Mouse (Mus musculus) large intestine, adult 2 months (tissue): ENCODE data around the gene BC029722. TPM values are rescaled to one million over a fixed set of nuclear protein-coding genes. Genes with fewer than 3 reads are reported as not detected.
"Not testable (repeated sequence)": the region's sequence is repeated elsewhere in the genome, so short reads cannot be mapped to it uniquely, and the experiment has no call there.

Experiments used
- DNase-seq: peaks from one replicate; pipeline ENCODE4 v3.0.0-alpha.2; 2012; ENCODE audit warnings: low read depth, low spot score
- WGBS: fragments of 180-500 bp; shearing (Covaris S2); methylation state at CpG from one replicate; pipeline ENCODE4 v1.1.7; 2018; 5-methylcytosine and 5-hydroxymethylcytosine counted together
- polyA plus RNA-seq: library from polyadenylated mRNA; depleted of rRNA; stranded (reverse); fragments of >200 nt; gene quantifications from 2 replicates; pipeline ENCODE4 v1.2.3, GENCODE M21; 2012; rRNA removed

BC029722 gene
- polyA plus RNA-seq = 19.0 and 22.9 TPM in 2 replicates

GRCm38 (mm10) chr2:155819392-155819448 is at the start of gene BC029722:
Gene BC029722, minus strand, starts transcription at chr2:155819426.
- DNase-seq = no peak

GRCm38 (mm10) chr2:155868320-155868719 is 49.1 kb upstream of the BC029722 start:
- no peak for DNase-seq
- 95% methylated on average over 8 of the region's 8 CpGs for WGBS

- WGBS = 41% methylated on average over 11 of the region's 11 CpGs
- no peak for DNase-seq
Measured at GRCm38 (mm10) chr2:155863301-155863867, 44.2 kb upstream of the BC029722 start.

GRCm38 (mm10) chr2:155862573-155863300 is 43.5 kb upstream of the BC029722 start:
- no peak for DNase-seq
- 49% methylated on average over 13 of the region's 13 CpGs for WGBS

- 96% methylated on average over 6 of the region's 6 CpGs for WGBS
- DNase-seq = no peak
Measured at GRCm38 (mm10) chr2:155861581-155861980, 42.4 kb upstream of the BC029722 start.

- WGBS = 75% methylated on average over 7 of the region's 7 CpGs
- DNase-seq = no peak
Measured at GRCm38 (mm10) chr2:155860102-155860501, 40.9 kb upstream of the BC029722 start.

GRCm38 (mm10) chr2:155852536-155852935 is 33.3 kb upstream of the BC029722 start:
- WGBS = 55% methylated on average over 5 of the region's 5 CpGs
- DNase-seq = no peak

GRCm38 (mm10) chr2:155850120-155850519 is 30.9 kb upstream of the BC029722 start:
- WGBS = 86% methylated on average over 7 of the region's 7 CpGs
- no peak for DNase-seq

- DNase-seq = no peak
- 50% methylated on average over 7 of the region's 7 CpGs for WGBS
Measured at GRCm38 (mm10) chr2:155849464-155849863, 30.2 kb upstream of the BC029722 start.

- WGBS = 15% methylated on average over 6 of the region's 6 CpGs
- DNase-seq = no peak
Measured at GRCm38 (mm10) chr2:155848291-155848690, 29.1 kb upstream of the BC029722 start.

- WGBS = 66% methylated on average over 8 of the region's 8 CpGs
Measured at GRCm38 (mm10) chr2:155846930-155847329, 27.7 kb upstream of the BC029722 start.

GRCm38 (mm10) chr2:155838961-155839360 is 19.7 kb upstream of the BC029722 start:
- WGBS = 77% methylated on average over 4 of the region's 4 CpGs
- no peak for DNase-seq

More at GRCm38 (mm10) chr2:155846930-155847329, 27.7 kb upstream of the BC029722 start:
- DNase-seq = no peak

GRCm38 (mm10) chr2:155837961-155838360 is 18.7 kb upstream of the BC029722 start:
- no peak for DNase-seq
- WGBS = 41% methylated on average over 3 of the region's 3 CpGs

- WGBS = 25% methylated on average over 9 of the region's 9 CpGs
- DNase-seq = peak; percentile 57
Measured at GRCm38 (mm10) chr2:155834732-155835131, 15.5 kb upstream of the BC029722 start, which contains the start of gene Fam83c. Gene Fam83c, minus strand, starts transcription at chr2:155834854.

GRCm38 (mm10) chr2:155832087-155832486 is 12.9 kb upstream of the BC029722 start:
- 60% methylated on average over 1 of the region's 1 CpGs for WGBS
- not testable (repeated sequence) for DNase-seq

GRCm38 (mm10) chr2:155831302-155831701 is 12.1 kb upstream of the BC029722 start:
- 56% methylated on average over 9 of the region's 9 CpGs for WGBS
- no peak for DNase-seq

- 93% methylated on average over 8 of the region's 8 CpGs for WGBS
- DNase-seq = no peak
Measured at GRCm38 (mm10) chr2:155830841-155831240, 11.6 kb upstream of the BC029722 start.

GRCm38 (mm10) chr2:155826630-155827424 is 7.6 kb upstream of the BC029722 start, which contains the start of gene Eif6:
Gene Eif6, minus strand, starts transcription at chr2:155826925.
- 1% methylated on average over 27 of the region's 27 CpGs for WGBS
- peak; percentile 90 for DNase-seq

GRCm38 (mm10) chr2:155825904-155826629 is 6.8 kb upstream of the BC029722 start:
- WGBS = 1% methylated on average over 52 of the region's 52 CpGs
- DNase-seq = no peak

GRCm38 (mm10) chr2:155823722-155824121 is 4.5 kb upstream of the BC029722 start:
- no peak for DNase-seq
- WGBS = 86% methylated on average over 8 of the region's 8 CpGs
